ENCODE assay signal across 24 mouse cellular contexts in the genomic region with DNA sequence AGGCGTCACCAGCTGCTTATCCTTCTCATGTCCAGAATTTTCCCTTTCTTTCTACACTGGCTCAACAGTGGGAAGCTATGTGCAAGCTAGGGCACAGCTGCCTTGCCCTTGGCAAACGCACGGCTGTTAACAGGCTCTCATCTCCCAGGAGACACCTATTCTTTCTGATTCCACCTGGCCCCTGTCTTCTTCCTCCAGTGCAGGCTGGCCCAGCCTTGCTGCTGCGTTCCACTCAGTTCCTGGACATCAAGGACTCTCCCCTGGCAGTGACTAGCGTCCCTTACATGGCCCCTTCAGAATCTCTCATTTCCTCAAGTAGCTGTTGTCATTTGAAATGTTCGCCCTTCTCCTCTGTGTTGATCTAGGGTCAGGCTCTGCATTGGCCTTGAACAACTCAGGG. TPM values are rescaled to one million over a fixed set of nuclear protein-coding genes. Genes with fewer than 3 reads are reported as not detected.
A peak's percentile ranks its signal among the peaks of the same experiment; 100 is the strongest.
DNase-seq lines count a peak whose midpoint lies in the region; ATAC-seq and TF ChIP-seq lines count a peak whose summit lies in the region.
"Had no signal": no experiment of that assay in that cellular context is flagged by ENCODE, and none has a peak within 500 bp of the region (broad histone marks: within the 10 kb centered on the region; RNA-seq: fewer than 3 reads in every experiment).

No protein-coding gene starts in this region.

- no peak for TF ChIP-seq EP300 in lung, postnatal 0 days (IDR thresholded peaks at IDR 0.05)

- no peak for DNase-seq in heart, embryonic 10.5 days (ENCODE audit: low spot score)
- DNase-seq in heart, adult 9 months (ENCODE audit: low spot score in 2 of 2), result no peak
- peak; percentile 49 for DNase-seq in lung, postnatal 0 days (ENCODE audit: low spot score)
- no peak for DNase-seq in lung, postnatal 4 days
- DNase-seq: adrenal gland, adult 8-10 months; adrenal gland, postnatal 14 days; adrenal gland, postnatal 36 days; B cell, adult 2 months; cerebellum, adult 11-12 months; cerebellum, adult 2 months; cerebellum, adult 9-10 months; cerebellum, postnatal 10 days; cerebellum, postnatal 25 days had no signal

- TF ChIP-seq CTCF in lung, postnatal 0 days (IDR thresholded peaks at IDR 0.05), result no peak

- H3K4me3 ChIP-seq in heart, embryonic 10.5 days, result no peak overlapping the region
- no peak overlapping the region for H3K4me3 ChIP-seq in heart, embryonic 12.5 days
- no peak overlapping the region for H3K4me3 ChIP-seq in heart, embryonic 14.5 days (ENCODE audit: control insufficient read depth in 1 of 2, insufficient read depth in 1 of 2, low read depth in 1 of 2, low read length in 2 of 2)
- no peak overlapping the region for H3K4me3 ChIP-seq in lung, postnatal 0 days (ENCODE audit: low read depth, low read length)
- H3K4me3 ChIP-seq: embryonic facial prominence, embryonic 10.5 days; embryonic facial prominence, embryonic 12.5 days; forebrain, embryonic 13.5 days; forebrain, embryonic 15.5 days had no signal

- no peak overlapping the region for H3K4me2 ChIP-seq in heart, embryonic 12.5 days
- no peak overlapping the region for H3K4me2 ChIP-seq in heart, embryonic 14.5 days (ENCODE audit: low read length)
- no peak overlapping the region for H3K4me2 ChIP-seq in lung, postnatal 0 days (replicated peaks; ENCODE audit: low read depth, low read length)
- H3K4me2 ChIP-seq: embryonic facial prominence, embryonic 12.5 days; forebrain, embryonic 13.5 days; forebrain, embryonic 15.5 days had no signal

- H3K27ac ChIP-seq in heart, embryonic 10.5 days, result peak overlapping the region; percentile 48; the same call in 1 of the 2 replicates
- H3K27ac ChIP-seq in heart, embryonic 12.5 days (ENCODE audit: poor library complexity, severe bottlenecking), result no peak overlapping the region; the same call in 1 of the 2 replicates
- H3K27ac ChIP-seq in heart, embryonic 14.5 days (replicated peaks in 1 of 2; ENCODE audit: control insufficient read depth in 1 of 2, insufficient read depth in 1 of 2, low read depth in 2 of 2, low read length in 2 of 2), result 0 out of 4 replicates have a peak overlapping the region, but pooled peaks of 1 of the 2 experiments have one; percentile 14
- H3K27ac ChIP-seq in lung, postnatal 0 days (ENCODE audit: low read length), result peak overlapping the region; percentile 8; the same call in 1 of the 2 replicates
- H3K27ac ChIP-seq: embryonic facial prominence, embryonic 10.5 days; embryonic facial prominence, embryonic 12.5 days; forebrain, embryonic 13.5 days; forebrain, embryonic 15.5 days had no signal

- no peaks in the 10 kb centered on the region for H3K36me3 ChIP-seq in heart, embryonic 10.5 days
- no peaks in the 10 kb centered on the region for H3K36me3 ChIP-seq in heart, embryonic 12.5 days
- no peaks in the 10 kb centered on the region for H3K36me3 ChIP-seq in heart, embryonic 14.5 days (ENCODE audit: control insufficient read depth, insufficient read depth, low read length)
- H3K36me3 ChIP-seq in lung, postnatal 0 days (ENCODE audit: insufficient read depth, low read length), result no peaks in the 10 kb centered on the region
- H3K36me3 ChIP-seq: embryonic facial prominence, embryonic 10.5 days; embryonic facial prominence, embryonic 12.5 days; forebrain, embryonic 15.5 days; G1E had no signal

- no peaks in the 10 kb centered on the region for H3K9me3 ChIP-seq in heart, embryonic 10.5 days
- H3K9me3 ChIP-seq in heart, embryonic 12.5 days (replicated peaks), result no peaks in the 10 kb centered on the region
- H3K9me3 ChIP-seq in heart, embryonic 14.5 days (ENCODE audit: control insufficient read depth, low read length), result no peaks in the 10 kb centered on the region
- H3K9me3 ChIP-seq in lung, postnatal 0 days (ENCODE audit: low read length), result no peaks in the 10 kb centered on the region
- H3K9me3 ChIP-seq: embryonic facial prominence, embryonic 10.5 days; embryonic facial prominence, embryonic 12.5 days; forebrain, embryonic 13.5 days; forebrain, embryonic 15.5 days; G1E had no signal

- no peaks in the 10 kb centered on the region for H3K27me3 ChIP-seq in heart, embryonic 10.5 days (ENCODE audit: insufficient read depth, poor library complexity, severe bottlenecking)
- no peaks in the 10 kb centered on the region for H3K27me3 ChIP-seq in heart, embryonic 12.5 days (replicated peaks)
- no peaks in the 10 kb centered on the region for H3K27me3 ChIP-seq in heart, embryonic 14.5 days (ENCODE audit: control insufficient read depth, insufficient read depth, low read length)
- no peaks in the 10 kb centered on the region for H3K27me3 ChIP-seq in lung, postnatal 0 days (replicated peaks; ENCODE audit: insufficient read depth, low read length)
- H3K27me3 ChIP-seq: CH12.LX; embryonic facial prominence, embryonic 12.5 days; forebrain, embryonic 13.5 days; forebrain, embryonic 15.5 days; Patski had no signal

- no peak for ATAC-seq in heart, embryonic 12.5 days (ENCODE audit: insufficient number of reproducible peaks, low FRiP score)
- ATAC-seq in heart, embryonic 14.5 days (ENCODE audit: insufficient number of reproducible peaks, insufficient read depth, low FRiP score, low read depth), result no peak
- peak; percentile 52 for ATAC-seq in lung, postnatal 0 days
- ATAC-seq: activated CD4-positive, CD25-positive, alpha-beta regulatory T cell, adult 4 months; CD4-positive, CD25-positive, alpha-beta regulatory T cell, adult 4 months; forebrain, embryonic 13.5 days; forebrain, embryonic 15.5 days; Patski had no signal

- 65% methylated on average over 6 of the region's 6 CpGs for WGBS in heart, embryonic 10.5 days
- 58% methylated on average over 6 of the region's 6 CpGs for WGBS in heart, embryonic 12.5 days
- 61% methylated on average over 6 of the region's 6 CpGs for WGBS in heart, embryonic 14.5 days
- 44% methylated on average over 6 of the region's 6 CpGs for whole genome bisulfite sequencing in lung, postnatal 0 days

- no peak overlapping the region for H3K9ac ChIP-seq in heart, embryonic 12.5 days
- 0 out of 2 replicates have a peak overlapping the region, but pooled peaks have one; percentile 5 for H3K9ac ChIP-seq in heart, embryonic 14.5 days (ENCODE audit: low read length)
- no peak overlapping the region for H3K9ac ChIP-seq in lung, postnatal 0 days (replicated peaks; ENCODE audit: low read depth)
- H3K9ac ChIP-seq: embryonic facial prominence, embryonic 12.5 days; forebrain, embryonic 13.5 days; forebrain, embryonic 15.5 days had no signal

- H3K4me1 ChIP-seq in heart, embryonic 10.5 days, result peaks cover 26% of the 10 kb centered on the region
- peaks cover 18% of the 10 kb centered on the region for H3K4me1 ChIP-seq in heart, embryonic 12.5 days (replicated peaks)
- H3K4me1 ChIP-seq in heart, embryonic 14.5 days (ENCODE audit: control insufficient read depth in 2 of 2, insufficient read depth in 2 of 2, low read length in 2 of 2), result peaks cover 11 to 12% of the 10 kb centered on the region in 2 experiments
- H3K4me1 ChIP-seq in lung, postnatal 0 days (ENCODE audit: insufficient read depth, low read depth, low read length), result peaks cover 3% of the 10 kb centered on the region; the same call in 1 of the 2 replicates
- H3K4me1 ChIP-seq: forebrain, embryonic 13.5 days; forebrain, embryonic 15.5 days had no signal

RNA-seq across cellular contexts. Expression of a gene that starts 20.5 kb away (rescaled TPM):
- polyA plus RNA-seq in heart, embryonic 10.5 days (2016; fragmentation: Nextera tagmentation; extraction: Ambion mirVana), result 7.2 and 9.9 TPM in 2 replicates
- polyA plus RNA-seq in heart, embryonic 12.5 days (2016; fragmentation: Nextera tagmentation; extraction: Ambion mirVana), result 7.3 and 7.5 TPM in 2 replicates
- 11.0 and 12.0 TPM in 2 replicates for polyA plus RNA-seq in heart, embryonic 14.5 days (2014; fragmentation: Nextera tagmentation; extraction: Ambion mirVana)
- polyA plus RNA-seq in lung, postnatal 0 days (2015; fragmentation: Nextera tagmentation; extraction: Ambion mirVana), result 12.0 and 15.1 TPM in 2 replicates
- polyA plus RNA-seq: activated CD4-positive, CD25-positive, alpha-beta regulatory T cell, adult 4 months; CD4-positive, CD25-positive, alpha-beta regulatory T cell, adult 4 months; G1E had no signal
